Mouse (Mus musculus): ENCODE measurements around the gene Zbtb16.

Gene Zbtb16

GRCm38 (mm10) chr9:48767666-48768432 lies 68.2 kb downstream of the Zbtb16 start:
- no peak for DNase-seq (ENCODE audit: low spot score)

- DNase-seq (ENCODE audit: low spot score) = no peak
These were observed 70.1 kb downstream of the Zbtb16 start for GRCm38 (mm10) chr9:48765927-48766326.

GRCm38 (mm10) chr9:48764311-48764710 lies 71.7 kb downstream of the Zbtb16 start:
- DNase-seq (ENCODE audit: low spot score) = no peak

- no peak for DNase-seq (ENCODE audit: low spot score)
These were observed 74.0 kb downstream of the Zbtb16 start for GRCm38 (mm10) chr9:48761732-48762637.

- DNase-seq (ENCODE audit: low spot score) = no peak
These were observed 74.9 kb downstream of the Zbtb16 start for GRCm38 (mm10) chr9:48761175-48761556.

GRCm38 (mm10) chr9:48760449-48761174 lies 75.4 kb downstream of the Zbtb16 start:
- no peak for DNase-seq (ENCODE audit: low spot score)

GRCm38 (mm10) chr9:48759098-48759497 lies 76.9 kb downstream of the Zbtb16 start:
- DNase-seq (ENCODE audit: low spot score) = no peak

GRCm38 (mm10) chr9:48757650-48758580 lies 78.1 kb downstream of the Zbtb16 start:
- no peak for DNase-seq (ENCODE audit: low spot score)

- DNase-seq (ENCODE audit: low spot score) = no peak
These were observed 79.7 kb downstream of the Zbtb16 start for GRCm38 (mm10) chr9:48756261-48756812.

- DNase-seq (ENCODE audit: low spot score) = no peak
These were observed 80.5 kb downstream of the Zbtb16 start for GRCm38 (mm10) chr9:48755438-48756070.

- DNase-seq (ENCODE audit: low spot score) = no peak
These were observed 81.6 kb downstream of the Zbtb16 start for GRCm38 (mm10) chr9:48754418-48754817.

GRCm38 (mm10) chr9:48753881-48754280 lies 82.1 kb downstream of the Zbtb16 start:
- DNase-seq (ENCODE audit: low spot score) = no peak

- DNase-seq (ENCODE audit: low spot score) = no peak
These were observed 84.1 kb downstream of the Zbtb16 start for GRCm38 (mm10) chr9:48751900-48752299.

GRCm38 (mm10) chr9:48749666-48750065 lies 86.4 kb downstream of the Zbtb16 start:
- no peak for DNase-seq (ENCODE audit: low spot score)

GRCm38 (mm10) chr9:48749168-48749567 lies 86.9 kb downstream of the Zbtb16 start:
- no peak for DNase-seq (ENCODE audit: low spot score)

- DNase-seq (ENCODE audit: low spot score) = no peak
These were observed 87.3 kb downstream of the Zbtb16 start for GRCm38 (mm10) chr9:48748761-48749160.

- DNase-seq (ENCODE audit: low spot score) = no peak
These were observed 87.8 kb downstream of the Zbtb16 start for GRCm38 (mm10) chr9:48748216-48748615.

- no peak for DNase-seq (ENCODE audit: low spot score)
These were observed 89.5 kb downstream of the Zbtb16 start for GRCm38 (mm10) chr9:48746506-48746905.

- no peak for DNase-seq (ENCODE audit: low spot score)
These were observed 90.5 kb downstream of the Zbtb16 start for GRCm38 (mm10) chr9:48745347-48746119.

GRCm38 (mm10) chr9:48744916-48745315 lies 91.1 kb downstream of the Zbtb16 start:
- DNase-seq (ENCODE audit: low spot score) = peak; percentile 73

Data from urinary bladder, postnatal 25 days (tissue).